Mouse (Mus musculus) left cerebral cortex, adult 2 months (tissue): Measurements from ENCODE around the gene Gm4450. TPM values are rescaled to one million over a fixed set of nuclear protein-coding genes. Genes with fewer than 3 reads are reported as not detected.

Experiments
- DNase-seq, 2 experiments: peaks; one replicate each; pipeline ENCODE4 v3.0.0; 2021 to 2022; ENCODE audit warnings: low spot score in 2 of 2, mixed read lengths in 1 of 2; ENCODE audit errors: extremely low spot score in 1 of 2
- H3K27ac ChIP-seq: fragments of 200-600 bp; 2 replicates; pipeline ENCODE4 v1.8.1; 2022
- H3K4me3 ChIP-seq: fragments of 200-600 bp; 2 replicates; pipeline ENCODE4 v1.8.1; 2022
- CTCF ChIP-seq: fragments of 200-600 bp; IDR thresholded peaks from 2 replicates; pipeline ENCODE4 v1.8.1; 2022; ENCODE audit warnings: antibody characterized with exemption, mild to moderate bottlenecking, moderate library complexity
- intact Hi-C: fragments of 180-260 bp; cut with DNase I; formaldehyde crosslinking; loops from one replicate; pipeline ENCODE4 v1.15.1; 2025
- total RNA-seq, 2 experiments: library from RNA; stranded (reverse); gene quantifications; 2 replicates each; pipeline ENCODE4 v1.2.3; 2021

The Gm4450 gene
- total RNA-seq, 2 experiments from 2014 or later: not detected

- H3K27ac ChIP-seq: no peak overlapping the region
- H3K4me3 ChIP-seq: no peak overlapping the region
- no peak for TF ChIP-seq CTCF
- no peak for DNase-seq
- intact Hi-C loops: no loop called here
Measured at GRCm38 (mm10) chr3:98434088-98434816, 22.7 kb downstream of the Gm4450 start.

GRCm38 (mm10) chr3:98428928-98429525 lies 27.9 kb downstream of the Gm4450 start:
- no peak for DNase-seq
- no peak overlapping the region for H3K27ac ChIP-seq
- no peak for TF ChIP-seq CTCF
- intact Hi-C loops: loop anchor here (5.0 kb wide), 1 partner anchor 47 kb away; the partner anchor contains the start of gene Zfp697
- H3K4me3 ChIP-seq: no peak overlapping the region

GRCm38 (mm10) chr3:98428449-98428775 lies 28.5 kb downstream of the Gm4450 start:
- no peak overlapping the region for H3K27ac ChIP-seq
- H3K4me3 ChIP-seq: peak overlapping the region; percentile 68
- TF ChIP-seq CTCF: no peak
- intact Hi-C loops: loop anchor here (5.0 kb wide), 1 partner anchor 46 kb away; the partner anchor contains the start of gene Zfp697
- DNase-seq: no peak

GRCm38 (mm10) chr3:98427600-98428448 lies 29.1 kb downstream of the Gm4450 start:
- peak overlapping the region; percentile 85 for H3K27ac ChIP-seq
- intact Hi-C loops: loop anchor here (5.0 kb wide), 1 partner anchor 46 kb away; the partner anchor contains the start of gene Zfp697
- H3K4me3 ChIP-seq: peak overlapping the region; percentile 68
- no peak for TF ChIP-seq CTCF
- peak; percentile 83 to 85 for DNase-seq

- Histone ChIP-seq H3K27ac (peak overlapping the region; percentile 85), H3K4me3 (peak overlapping the region; percentile 68)
- no peak for DNase-seq
- no peak for TF ChIP-seq CTCF
- intact Hi-C loops: loop anchor here (5.0 kb wide), 1 partner anchor 45 kb away; the partner anchor contains the start of gene Zfp697
Measured at GRCm38 (mm10) chr3:98427260-98427599, 29.7 kb downstream of the Gm4450 start.

- no peak for DNase-seq
- no peak for TF ChIP-seq CTCF
- H3K27ac ChIP-seq: peak overlapping the region; percentile 85; the same call in 1 of the 2 replicates
- intact Hi-C loops: loop anchor here (5.0 kb wide), 1 partner anchor 44 kb away; the partner anchor contains the start of gene Zfp697
- peak overlapping the region; percentile 68 for H3K4me3 ChIP-seq
Measured at GRCm38 (mm10) chr3:98426749-98427148, 30.2 kb downstream of the Gm4450 start.

- no peak for DNase-seq
- TF ChIP-seq CTCF: no peak
- no peak overlapping the region for H3K4me3 ChIP-seq
- no peak overlapping the region for H3K27ac ChIP-seq
- intact Hi-C loops: no loop called here
Measured at GRCm38 (mm10) chr3:98422926-98423325, 34.0 kb downstream of the Gm4450 start.

- DNase-seq: no peak
- TF ChIP-seq CTCF: no peak
- intact Hi-C loops: no loop called here
- Histone ChIP-seq H3K27ac (peak overlapping the region; percentile 33), H3K4me3 (no peak overlapping the region)
Measured at GRCm38 (mm10) chr3:98419786-98420070, 37.2 kb downstream of the Gm4450 start.

- intact Hi-C loops: no loop called here
Measured at GRCm38 (mm10) chr3:98418991-98419785, 37.7 kb downstream of the Gm4450 start.

GRCm38 (mm10) chr3:98417328-98417727 lies 39.6 kb downstream of the Gm4450 start:
- DNase-seq: peak; percentile 74 to 81
- H3K4me3 ChIP-seq: no peak overlapping the region
- TF ChIP-seq CTCF: no peak
- intact Hi-C loops: no loop called here
- peak overlapping the region; percentile 78 for H3K27ac ChIP-seq

More at GRCm38 (mm10) chr3:98418991-98419785, 37.7 kb downstream of the Gm4450 start:
- DNase-seq: no peak
- no peak for TF ChIP-seq CTCF
- H3K27ac ChIP-seq: peak overlapping the region; percentile 78
- no peak overlapping the region for H3K4me3 ChIP-seq
